Mouse (Mus musculus) embryonic fibroblast, embryonic 13.5 days (primary cell): ENCODE results near the gene Iqcf6.

ENCODE experiments used
- CTCF ChIP-seq: IDR thresholded peaks from 2 replicates; pipeline ENCODE4 v1.5.1; 2011; ENCODE audit warnings: mild to moderate bottlenecking, control low read depth, low read length, moderate library complexity, borderline replicate concordance; ENCODE audit not compliant: insufficient read depth
- POLR2A ChIP-seq: IDR thresholded peaks from 2 replicates; pipeline ENCODE4 v1.6.1; 2011; ENCODE audit warnings: low read depth, mild to moderate bottlenecking, control low read depth, low read length, moderate library complexity

GRCm38 (mm10) chr9:106645684-106646271 lies 19.4 kb downstream of the Iqcf6 start:
- TF ChIP-seq CTCF (no peak), POLR2A (no peak)
